Comparison of ENCODE assay signal across 28 mouse cellular contexts in genomic region chr3:138074214-138074613, GRCm38 (mm10). TPM values are rescaled to one million over a fixed set of nuclear protein-coding genes. Genes with fewer than 3 reads are reported as not detected.
DNase-seq lines count a peak whose midpoint lies in the region; ATAC-seq and TF ChIP-seq lines count a peak whose summit lies in the region.
"Had no signal": no experiment of that assay in that cellular context is flagged by ENCODE, and none has a peak within 500 bp of the region (broad histone marks: within the 10 kb centered on the region; RNA-seq: fewer than 3 reads in every experiment).

No protein-coding gene starts in this region.

- H3K36me3 ChIP-seq in forebrain, embryonic 12.5 days (replicated peaks): no peaks in the 10 kb centered on the region
- no peaks in the 10 kb centered on the region for H3K36me3 ChIP-seq in forebrain, embryonic 16.5 days (ENCODE audit: control insufficient read depth, insufficient read depth)
- peaks cover 10% of the 10 kb centered on the region for H3K36me3 ChIP-seq in heart, embryonic 16.5 days (ENCODE audit: control insufficient read depth, insufficient read depth)
- H3K36me3 ChIP-seq in limb, embryonic 11.5 days (ENCODE audit: control insufficient read depth, insufficient read depth, low read length): no peaks in the 10 kb centered on the region
- no peaks in the 10 kb centered on the region for H3K36me3 ChIP-seq in limb, embryonic 10.5 days
- no peaks in the 10 kb centered on the region for H3K36me3 ChIP-seq in hindbrain, postnatal 0 days (ENCODE audit: insufficient read depth, low read length)
- H3K36me3 ChIP-seq: embryonic facial prominence, embryonic 15.5 days; forebrain, embryonic 15.5 days; hindbrain, embryonic 15.5 days; limb, embryonic 13.5 days; liver, embryonic 13.5 days had no signal

- intact Hi-C loops in heart, postnatal 14 days (cut with DNase I): no loop called here

- H3K9ac ChIP-seq in forebrain, embryonic 12.5 days: no peak overlapping the region; the same call in 1 of the 2 replicates
- H3K9ac ChIP-seq in forebrain, embryonic 16.5 days (replicated peaks; ENCODE audit: low read depth, low read length): no peak overlapping the region
- no peak overlapping the region for H3K9ac ChIP-seq in heart, embryonic 16.5 days (ENCODE audit: low read length)
- H3K9ac ChIP-seq in limb, embryonic 11.5 days (ENCODE audit: low read length): no peak overlapping the region
- no peak overlapping the region for H3K9ac ChIP-seq in hindbrain, postnatal 0 days (replicated peaks; ENCODE audit: low read length)
- H3K9ac ChIP-seq: embryonic facial prominence, embryonic 15.5 days; forebrain, embryonic 15.5 days; hindbrain, embryonic 15.5 days; limb, embryonic 13.5 days; liver, embryonic 13.5 days; lung, embryonic 14.5 days had no signal

- no peak overlapping the region for H3K4me3 ChIP-seq in forebrain, embryonic 12.5 days (replicated peaks)
- no peak overlapping the region for H3K4me3 ChIP-seq in forebrain, embryonic 16.5 days (replicated peaks; ENCODE audit: low read length)
- H3K4me3 ChIP-seq in heart, embryonic 16.5 days (ENCODE audit: low read length): no peak overlapping the region; the same call in 1 of the 2 replicates
- no peak overlapping the region for H3K4me3 ChIP-seq in limb, embryonic 11.5 days (ENCODE audit: low read depth, low read length)
- H3K4me3 ChIP-seq in limb, embryonic 10.5 days: no peak overlapping the region
- no peak overlapping the region for H3K4me3 ChIP-seq in hindbrain, postnatal 0 days (ENCODE audit: low read length)
- H3K4me3 ChIP-seq: embryonic facial prominence, embryonic 15.5 days; forebrain, embryonic 15.5 days; hindbrain, embryonic 15.5 days; limb, embryonic 13.5 days; liver, embryonic 13.5 days had no signal

- no peak for DNase-seq in heart, postnatal 14 days
- DNase-seq in limb, embryonic 11.5 days (ENCODE audit: low spot score): no peak
- no peak for DNase-seq in limb, embryonic 10.5 days (ENCODE audit: low spot score)
- no peak for DNase-seq in hindbrain, postnatal 0 days (ENCODE audit: low spot score)
- no peak for DNase-seq in cerebellum, adult 11-12 months
- DNase-seq: adrenal gland, postnatal 14 days; cerebellum, adult 8-10 months; cerebellum, postnatal 36 days; embryo, embryonic 11 days; gastrocnemius, postnatal 10 days; kidney, adult 9 months; kidney, postnatal 36 days; layer of hippocampus, postnatal 36 days; liver, embryonic 13.5 days; lung, embryonic 14.5 days; lung, postnatal 36 days; thymus, postnatal 25 days had no signal

- H3K4me2 ChIP-seq in forebrain, embryonic 12.5 days: no peak overlapping the region
- no peak overlapping the region for H3K4me2 ChIP-seq in forebrain, embryonic 16.5 days (ENCODE audit: low read length)
- H3K4me2 ChIP-seq in heart, embryonic 16.5 days (ENCODE audit: low read depth, low read length): peak overlapping the region; percentile 71
- H3K4me2 ChIP-seq in limb, embryonic 11.5 days (ENCODE audit: low read depth, severe bottlenecking): no peak overlapping the region
- H3K4me2 ChIP-seq in hindbrain, postnatal 0 days (ENCODE audit: low read depth, low read length): no peak overlapping the region
- H3K4me2 ChIP-seq: embryonic facial prominence, embryonic 15.5 days; forebrain, embryonic 15.5 days; hindbrain, embryonic 15.5 days; limb, embryonic 13.5 days; liver, embryonic 13.5 days; lung, embryonic 14.5 days had no signal

- ATAC-seq in forebrain, embryonic 12.5 days (ENCODE audit: low FRiP score): 0 out of 2 replicates have a peak, but pooled peaks have one; percentile 16
- no peak for ATAC-seq in forebrain, embryonic 16.5 days
- no peak for ATAC-seq in heart, embryonic 16.5 days (replicated peaks; ENCODE audit: extremely low read depth, insufficient read depth, low FRiP score)
- peak; percentile 36; the same call in 1 of the 2 replicates for ATAC-seq in limb, embryonic 11.5 days (ENCODE audit: insufficient number of reproducible peaks, low FRiP score, low TSS enrichment, low read depth)
- ATAC-seq in hindbrain, postnatal 0 days: peak; percentile 18; the same call in 1 of the 2 replicates
- ATAC-seq: forebrain, embryonic 15.5 days; intestine, embryonic 16.5 days had no signal

- H3K4me1 ChIP-seq in forebrain, embryonic 12.5 days: peaks cover 6% of the 10 kb centered on the region; the same call in 1 of the 2 replicates
- H3K4me1 ChIP-seq in forebrain, embryonic 16.5 days (replicated peaks; ENCODE audit: control insufficient read depth, insufficient read depth, low read length): peaks cover 12% of the 10 kb centered on the region
- H3K4me1 ChIP-seq in heart, embryonic 16.5 days (ENCODE audit: control insufficient read depth, insufficient read depth, low read length): peaks cover 25% of the 10 kb centered on the region
- no peaks in the 10 kb centered on the region; the same call in 1 of the 2 replicates for H3K4me1 ChIP-seq in limb, embryonic 11.5 days (ENCODE audit: control insufficient read depth, insufficient read depth, low read length)
- H3K4me1 ChIP-seq in limb, embryonic 10.5 days: peaks cover 24% of the 10 kb centered on the region
- 0 out of 2 replicates have a peak, but pooled peaks cover 4% of the 10 kb centered on the region for H3K4me1 ChIP-seq in hindbrain, postnatal 0 days (ENCODE audit: insufficient read depth, low read length)
- H3K4me1 ChIP-seq: liver, embryonic 13.5 days had no signal

- H3K27me3 ChIP-seq in forebrain, embryonic 12.5 days: 0 out of 2 replicates have a peak, but pooled peaks cover 5% of the 10 kb centered on the region
- H3K27me3 ChIP-seq in forebrain, embryonic 16.5 days (replicated peaks; ENCODE audit: control insufficient read depth, insufficient read depth, low read length): no peaks in the 10 kb centered on the region
- no peaks in the 10 kb centered on the region for H3K27me3 ChIP-seq in heart, embryonic 16.5 days (ENCODE audit: control insufficient read depth, insufficient read depth, low read length)
- H3K27me3 ChIP-seq in limb, embryonic 11.5 days (ENCODE audit: control insufficient read depth, insufficient read depth, low read length): no peaks in the 10 kb centered on the region
- no peaks in the 10 kb centered on the region for H3K27me3 ChIP-seq in limb, embryonic 10.5 days (ENCODE audit: low read depth, poor library complexity, severe bottlenecking)
- no peaks in the 10 kb centered on the region for H3K27me3 ChIP-seq in hindbrain, postnatal 0 days (ENCODE audit: insufficient read depth, low read length)
- H3K27me3 ChIP-seq: embryonic facial prominence, embryonic 15.5 days; forebrain, embryonic 15.5 days; hindbrain, embryonic 15.5 days; limb, embryonic 13.5 days; liver, embryonic 13.5 days had no signal

- no peaks in the 10 kb centered on the region for H3K9me3 ChIP-seq in forebrain, embryonic 12.5 days
- H3K9me3 ChIP-seq in forebrain, embryonic 16.5 days (ENCODE audit: control insufficient read depth, low read length): no peaks in the 10 kb centered on the region
- H3K9me3 ChIP-seq in heart, embryonic 16.5 days (replicated peaks; ENCODE audit: control insufficient read depth, low read length): no peaks in the 10 kb centered on the region
- H3K9me3 ChIP-seq in limb, embryonic 11.5 days (ENCODE audit: control insufficient read depth, low read length): no peaks in the 10 kb centered on the region
- H3K9me3 ChIP-seq in limb, embryonic 10.5 days (replicated peaks): no peaks in the 10 kb centered on the region
- no peaks in the 10 kb centered on the region for H3K9me3 ChIP-seq in hindbrain, postnatal 0 days (ENCODE audit: low read length)
- H3K9me3 ChIP-seq: embryonic facial prominence, embryonic 15.5 days; forebrain, embryonic 15.5 days; hindbrain, embryonic 15.5 days; limb, embryonic 13.5 days; liver, embryonic 13.5 days had no signal

- H3K27ac ChIP-seq in forebrain, embryonic 12.5 days: no peak overlapping the region
- no peak overlapping the region for H3K27ac ChIP-seq in forebrain, embryonic 16.5 days (ENCODE audit: low read length)
- H3K27ac ChIP-seq in heart, embryonic 16.5 days (ENCODE audit: low read length): no peak overlapping the region
- no peak overlapping the region for H3K27ac ChIP-seq in limb, embryonic 11.5 days (replicated peaks; ENCODE audit: low read depth, low read length)
- no peak overlapping the region for H3K27ac ChIP-seq in limb, embryonic 10.5 days
- no peak overlapping the region for H3K27ac ChIP-seq in hindbrain, postnatal 0 days
- H3K27ac ChIP-seq: embryonic facial prominence, embryonic 15.5 days; forebrain, embryonic 15.5 days; hindbrain, embryonic 15.5 days; limb, embryonic 13.5 days; liver, embryonic 13.5 days had no signal

- WGBS in forebrain, embryonic 12.5 days: 100% methylated on average over 1 of the region's 1 CpGs
- WGBS in forebrain, embryonic 16.5 days: 96% methylated on average over 1 of the region's 1 CpGs
- WGBS in heart, embryonic 16.5 days: 96% methylated on average over 1 of the region's 1 CpGs
- WGBS in limb, embryonic 11.5 days: 83% methylated on average over 1 of the region's 1 CpGs
- WGBS in limb, embryonic 10.5 days: 100% methylated on average over 1 of the region's 1 CpGs
- 100% methylated on average over 1 of the region's 1 CpGs for WGBS in hindbrain, postnatal 0 days

- no peak for TF ChIP-seq CTCF in hindbrain, postnatal 0 days (IDR thresholded peaks at IDR 0.05; ENCODE audit: low read depth)

RNA-seq across cellular contexts. Expression of gene Gm5105, which starts 7.0 kb away (rescaled TPM):
- polyA plus RNA-seq in forebrain, embryonic 12.5 days (2016; fragmentation: Nextera tagmentation; extraction: Ambion mirVana): not detected in 2 replicates
- polyA plus RNA-seq in forebrain, embryonic 16.5 days (2015; fragmentation: Nextera tagmentation; extraction: Ambion mirVana): 0.14 TPM in 1 of 2 replicates, not detected in the other
- 0.36 and 0.45 TPM in 2 replicates for polyA plus RNA-seq in heart, embryonic 16.5 days (2015; fragmentation: Nextera tagmentation; extraction: Ambion mirVana)
- under 1 TPM; 0.85 to 0.93 TPM for total RNA-seq in heart, postnatal 14 days (2021)
- not detected in 2 replicates for polyA plus RNA-seq in limb, embryonic 11.5 days (2014; fragmentation: Nextera tagmentation; extraction: Ambion mirVana)
- not detected in 2 replicates for polyA plus RNA-seq in limb, embryonic 10.5 days (2016; fragmentation: Nextera tagmentation; extraction: Ambion mirVana)
- total RNA-seq in hindbrain, postnatal 0 days (2014; rRNA removed): not detected in 2 replicates
- 0.11 and 0.18 TPM in 2 replicates for polyA plus RNA-seq in hindbrain, postnatal 0 days (2015; fragmentation: Nextera tagmentation; extraction: Ambion mirVana)
- total RNA-seq: adrenal gland, postnatal 14 days; granulocyte monocyte progenitor cell, adult 5-6 weeks; left cerebral cortex, postnatal 10 days had no signal
- polyA plus RNA-seq: liver, embryonic 13.5 days; lung, embryonic 14.5 days; stomach, embryonic 14.5 days had no signal

RNA-seq across cellular contexts. Expression of gene 1110002E22Rik, which starts 9.4 kb away (rescaled TPM):
- polyA plus RNA-seq in forebrain, embryonic 12.5 days (2016; fragmentation: Nextera tagmentation; extraction: Ambion mirVana): 0.03 and 0.08 TPM in 2 replicates
- 0.24 and 0.32 TPM in 2 replicates for polyA plus RNA-seq in forebrain, embryonic 16.5 days (2015; fragmentation: Nextera tagmentation; extraction: Ambion mirVana)
- polyA plus RNA-seq in heart, embryonic 16.5 days (2015; fragmentation: Nextera tagmentation; extraction: Ambion mirVana): 18.7 and 19.1 TPM in 2 replicates
- total RNA-seq in heart, postnatal 14 days (2021): 10 to 100 TPM; 51.9 to 53.7 TPM
- polyA plus RNA-seq in limb, embryonic 11.5 days (2014; fragmentation: Nextera tagmentation; extraction: Ambion mirVana): 0.16 and 0.18 TPM in 2 replicates
- 0.06 and 0.15 TPM in 2 replicates for polyA plus RNA-seq in limb, embryonic 10.5 days (2016; fragmentation: Nextera tagmentation; extraction: Ambion mirVana)
- 0.10 and 0.22 TPM in 2 replicates for total RNA-seq in hindbrain, postnatal 0 days (2014; rRNA removed)
- 0.05 and 0.09 TPM in 2 replicates for polyA plus RNA-seq in hindbrain, postnatal 0 days (2015; fragmentation: Nextera tagmentation; extraction: Ambion mirVana)
- total RNA-seq: granulocyte monocyte progenitor cell, adult 5-6 weeks had no signal

Comparison
In these comparisons a context has a peak if more than half of its experiments do, and no peak if none do; other contexts are left out.
1. ATAC-seq: peak in forebrain, embryonic 12.5 days (single experiment), limb, embryonic 11.5 days (single experiment) and hindbrain, postnatal 0 days (single experiment); none in forebrain, embryonic 16.5 days (single experiment) and heart, embryonic 16.5 days (single experiment).
2. RNA of gene 1110002E22Rik, which starts 9.4 kb away (polyA plus RNA-seq): 18.7 to 19.1 TPM in heart, embryonic 16.5 days; 0.24 to 0.32 TPM in forebrain, embryonic 16.5 days, 0.16 to 0.18 TPM in limb, embryonic 11.5 days, 0.06 to 0.15 TPM in limb, embryonic 10.5 days, 0.03 to 0.08 TPM in forebrain, embryonic 12.5 days and 0.05 to 0.09 TPM in hindbrain, postnatal 0 days; every median in the first group is over 10 times any median in the second.